Mouse (Mus musculus): Measurements from ENCODE around the gene Zbtb48. TPM values are rescaled to one million over a fixed set of nuclear protein-coding genes. Genes with fewer than 3 reads are reported as not detected.

Zbtb48 gene
- polyA plus RNA-seq, 1 experiment from 2014 or later, result 25.3 TPM

- no peak overlapping the region for H3K27ac ChIP-seq
- peak; percentile 58; the same call in 1 of the 2 replicates for ATAC-seq (ENCODE audit: insufficient number of reproducible peaks, insufficient read depth, low FRiP score, low TSS enrichment)
These were observed 541 bp downstream of the Zbtb48 start for GRCm38 (mm10) chr4:152026751-152027508.

GRCm38 (mm10) chr4:152024525-152024924, 2.9 kb downstream of the Zbtb48 start:
- Histone ChIP-seq H3K4me2 (replicated peaks) (no peak overlapping the region), H3K9ac (0 out of 2 replicates have a peak overlapping the region, but pooled peaks have one; percentile 0), H3K4me1 (peaks cover 35% of the 10 kb centered on the region), H3K27ac (no peak overlapping the region), H3K9me3 (no peaks in the 10 kb centered on the region), H3K27me3 (no peaks in the 10 kb centered on the region), H3K36me3 (peaks cover 55% of the 10 kb centered on the region), H3K4me3 (no peak overlapping the region)
- no peak for ATAC-seq (ENCODE audit: insufficient number of reproducible peaks, insufficient read depth, low FRiP score, low TSS enrichment)
- WGBS, result 93% methylated on average over 11 of the region's 11 CpGs

More at GRCm38 (mm10) chr4:152026751-152027508, 541 bp downstream of the Zbtb48 start:
- peaks cover 31% of the 10 kb centered on the region for H3K36me3 ChIP-seq
- no peaks in the 10 kb centered on the region for H3K9me3 ChIP-seq
- peaks cover 38% of the 10 kb centered on the region for H3K4me1 ChIP-seq
- H3K4me3 ChIP-seq, result peak overlapping the region; percentile 60
- H3K27me3 ChIP-seq, result 0 out of 2 replicates have a peak, but pooled peaks cover 1% of the 10 kb centered on the region
- H3K9ac ChIP-seq, result peak overlapping the region; percentile 83
- 2% methylated on average over 41 of the region's 41 CpGs for WGBS
- peak overlapping the region; percentile 96 for H3K4me2 ChIP-seq (replicated peaks)

GRCm38 (mm10) chr4:152022506-152022905, 5.0 kb downstream of the Zbtb48 start:
- Histone ChIP-seq H3K36me3 (peaks cover 70% of the 10 kb centered on the region), H3K9me3 (no peaks in the 10 kb centered on the region), H3K27me3 (no peaks in the 10 kb centered on the region), H3K4me2 (replicated peaks) (no peak overlapping the region), H3K9ac (peak overlapping the region; percentile 19; the same call in 1 of the 2 replicates), H3K4me3 (no peak overlapping the region), H3K4me1 (peaks cover 24% of the 10 kb centered on the region), H3K27ac (no peak overlapping the region)
- no peak for ATAC-seq (ENCODE audit: insufficient number of reproducible peaks, insufficient read depth, low FRiP score, low TSS enrichment)
- WGBS, result 88% methylated on average over 8 of the region's 8 CpGs

DNA sequence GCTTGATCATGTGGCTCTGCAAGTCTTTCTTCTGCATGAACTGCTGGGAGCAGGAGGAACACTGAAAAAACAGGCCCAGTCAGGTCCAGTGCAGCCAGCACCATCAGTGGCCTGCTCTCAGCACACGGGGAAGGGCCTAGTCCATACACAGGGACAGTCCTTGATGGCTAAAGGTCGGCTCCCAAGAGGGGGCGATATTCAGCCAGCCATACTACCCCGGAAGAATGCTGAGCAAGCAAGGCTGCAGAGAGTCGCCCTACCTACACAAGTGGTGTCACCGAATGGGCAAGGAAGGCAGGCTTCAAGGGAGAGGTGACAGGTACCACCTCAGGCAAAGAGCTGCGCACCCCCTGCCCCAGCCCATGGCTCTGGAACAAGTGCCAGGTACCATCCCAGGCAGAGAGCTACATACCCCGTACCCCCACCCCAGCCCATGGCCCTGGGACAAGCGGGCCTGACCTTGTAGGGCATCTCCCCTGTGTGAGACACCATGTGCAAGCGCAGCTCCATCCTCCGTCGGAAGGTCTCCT, 5.8 kb downstream of the Zbtb48 start:
- H3K4me1 ChIP-seq, result peaks cover 20% of the 10 kb centered on the region
- peaks cover 70% of the 10 kb centered on the region for H3K36me3 ChIP-seq
- WGBS, result 74% methylated on average over 12 of the region's 12 CpGs
- no peak overlapping the region for H3K4me2 ChIP-seq (replicated peaks)
- no peak overlapping the region for H3K9ac ChIP-seq
- H3K27me3 ChIP-seq, result no peaks in the 10 kb centered on the region
- no peak for ATAC-seq (ENCODE audit: insufficient number of reproducible peaks, insufficient read depth, low FRiP score, low TSS enrichment)
- no peak overlapping the region for H3K27ac ChIP-seq
- H3K9me3 ChIP-seq, result no peaks in the 10 kb centered on the region
- H3K4me3 ChIP-seq, result no peak overlapping the region

GRCm38 (mm10) chr4:152020024-152020423, 7.4 kb downstream of the Zbtb48 start:
- Histone ChIP-seq H3K9me3 (no peaks in the 10 kb centered on the region), H3K27ac (no peak overlapping the region), H3K4me1 (peaks cover 5% of the 10 kb centered on the region), H3K4me2 (replicated peaks) (no peak overlapping the region), H3K4me3 (no peak overlapping the region), H3K36me3 (peaks cover 82% of the 10 kb centered on the region), H3K9ac (no peak overlapping the region), H3K27me3 (no peaks in the 10 kb centered on the region)
- ATAC-seq (ENCODE audit: insufficient number of reproducible peaks, insufficient read depth, low FRiP score, low TSS enrichment), result no peak
- 91% methylated on average over 21 of the region's 21 CpGs for WGBS

DNA sequence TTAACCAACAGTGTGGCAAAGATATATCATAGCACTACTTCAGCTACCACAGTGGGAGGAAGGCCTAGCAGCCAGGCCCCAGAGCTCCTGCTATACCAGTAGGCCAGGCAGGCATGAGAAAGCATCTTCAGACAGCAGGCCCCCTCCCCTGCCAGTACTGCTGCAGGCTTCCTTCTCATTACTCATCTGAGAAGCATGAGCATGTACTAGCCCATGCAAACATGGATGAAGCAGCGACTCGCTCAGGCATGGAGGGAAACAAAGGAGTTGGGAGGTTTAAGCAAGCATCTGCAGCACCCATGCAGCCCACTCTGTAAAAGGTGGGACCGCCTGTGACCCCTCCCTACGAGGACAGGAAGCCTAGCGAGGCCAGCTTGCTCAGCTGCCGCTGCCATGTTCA, 8.4 kb downstream of the Zbtb48 start:
- H3K4me1 ChIP-seq, result no peaks in the 10 kb centered on the region
- ATAC-seq (ENCODE audit: insufficient number of reproducible peaks, insufficient read depth, low FRiP score, low TSS enrichment), result no peak
- H3K4me2 ChIP-seq (replicated peaks), result no peak overlapping the region
- WGBS, result 82% methylated on average over 6 of the region's 6 CpGs
- no peaks in the 10 kb centered on the region for H3K9me3 ChIP-seq
- H3K27ac ChIP-seq, result no peak overlapping the region
- peaks cover 81% of the 10 kb centered on the region for H3K36me3 ChIP-seq
- no peak overlapping the region for H3K9ac ChIP-seq
- H3K4me3 ChIP-seq, result no peak overlapping the region
- H3K27me3 ChIP-seq, result no peaks in the 10 kb centered on the region

DNA sequence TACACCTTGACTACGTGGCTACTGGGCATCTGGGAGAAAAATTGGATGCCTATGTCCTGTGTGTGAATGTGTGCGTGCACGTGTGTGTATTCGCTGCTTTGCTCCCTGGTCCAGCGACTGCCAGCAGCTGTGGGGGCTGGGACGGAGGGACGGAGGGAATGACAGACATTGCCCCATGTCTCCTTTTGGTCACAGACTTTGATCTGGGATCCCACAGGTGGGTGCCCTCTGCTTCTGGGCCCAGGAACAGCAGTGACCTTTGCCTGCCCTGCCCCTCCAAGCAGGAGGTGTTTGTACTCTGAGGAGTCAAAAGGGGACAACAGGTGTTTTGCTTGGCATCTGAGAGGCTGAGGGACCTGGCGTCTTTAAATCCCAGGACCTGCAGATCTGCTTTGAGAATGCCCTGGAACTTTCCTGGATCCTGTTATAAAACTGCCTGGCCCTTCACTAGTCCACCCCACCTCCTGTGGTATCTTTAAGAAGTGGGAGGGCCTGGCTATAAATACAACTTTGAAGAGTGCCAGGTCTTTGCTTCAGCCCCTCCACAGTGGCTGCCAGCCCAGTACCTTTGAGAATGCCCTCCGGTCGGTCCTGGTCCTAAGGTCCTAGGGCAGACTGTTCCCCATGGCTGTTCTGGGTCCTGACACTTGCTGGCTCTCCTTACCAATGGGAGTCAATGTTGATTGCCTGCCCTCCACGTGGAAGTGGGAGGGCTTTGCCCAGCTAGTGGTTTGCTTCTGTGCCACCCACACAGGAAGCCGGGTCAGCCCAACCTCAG, 14.2 kb downstream of the Zbtb48 start:
- ATAC-seq (ENCODE audit: insufficient number of reproducible peaks, insufficient read depth, low FRiP score, low TSS enrichment), result no peak
- H3K4me2 ChIP-seq (replicated peaks), result no peak overlapping the region
- 87% methylated on average over 12 of the region's 12 CpGs for WGBS
- H3K36me3 ChIP-seq, result peaks cover 32% of the 10 kb centered on the region
- H3K27me3 ChIP-seq, result peaks cover 5% of the 10 kb centered on the region; the same call in 1 of the 2 replicates
- H3K4me3 ChIP-seq, result no peak overlapping the region
- no peaks in the 10 kb centered on the region for H3K9me3 ChIP-seq
- no peak overlapping the region for H3K27ac ChIP-seq
- peaks cover 22% of the 10 kb centered on the region for H3K4me1 ChIP-seq
- no peak overlapping the region for H3K9ac ChIP-seq

DNA sequence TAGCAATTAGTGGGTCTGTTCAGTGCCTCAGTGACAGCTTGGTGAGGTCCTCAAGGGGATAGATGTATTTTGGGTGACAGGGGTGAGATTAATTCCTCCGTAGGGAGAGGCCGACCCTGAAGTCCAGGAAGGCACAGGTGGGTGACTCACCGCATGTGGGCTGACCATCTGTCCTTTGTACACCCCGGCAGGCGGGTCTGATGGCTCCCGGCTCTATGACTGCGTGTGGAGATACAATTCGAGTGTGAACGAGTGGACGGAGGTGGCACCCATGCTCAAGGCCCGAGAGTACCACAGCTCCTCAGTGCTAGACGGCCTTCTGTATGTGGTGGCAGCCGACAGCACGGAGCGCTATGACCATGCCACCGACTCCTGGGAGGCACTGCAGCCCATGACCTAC, 15.4 kb downstream of the Zbtb48 start:
- Histone ChIP-seq H3K27ac (no peak overlapping the region), H3K4me3 (no peak overlapping the region), H3K9ac (no peak overlapping the region), H3K4me2 (replicated peaks) (no peak overlapping the region), H3K9me3 (no peaks in the 10 kb centered on the region), H3K27me3 (peaks cover 11% of the 10 kb centered on the region), H3K36me3 (peaks cover 29% of the 10 kb centered on the region), H3K4me1 (peaks cover 33% of the 10 kb centered on the region)
- ATAC-seq (ENCODE audit: insufficient number of reproducible peaks, insufficient read depth, low FRiP score, low TSS enrichment), result no peak
- WGBS, result 90% methylated on average over 16 of the region's 16 CpGs

GRCm38 (mm10) chr4:152011171-152011760, 16.2 kb downstream of the Zbtb48 start:
- peak overlapping the region; percentile 45 for H3K9ac ChIP-seq
- peaks cover 29% of the 10 kb centered on the region for H3K36me3 ChIP-seq
- no peak overlapping the region for H3K27ac ChIP-seq
- H3K4me2 ChIP-seq (replicated peaks), result peak overlapping the region; percentile 100
- ATAC-seq (ENCODE audit: insufficient number of reproducible peaks, insufficient read depth, low FRiP score, low TSS enrichment), result no peak
- H3K27me3 ChIP-seq, result peaks cover 18% of the 10 kb centered on the region
- H3K9me3 ChIP-seq, result no peaks in the 10 kb centered on the region
- H3K4me1 ChIP-seq, result peaks cover 34% of the 10 kb centered on the region
- peak overlapping the region; percentile 67 for H3K4me3 ChIP-seq
- 72% methylated on average over 8 of the region's 8 CpGs for WGBS

DNA sequence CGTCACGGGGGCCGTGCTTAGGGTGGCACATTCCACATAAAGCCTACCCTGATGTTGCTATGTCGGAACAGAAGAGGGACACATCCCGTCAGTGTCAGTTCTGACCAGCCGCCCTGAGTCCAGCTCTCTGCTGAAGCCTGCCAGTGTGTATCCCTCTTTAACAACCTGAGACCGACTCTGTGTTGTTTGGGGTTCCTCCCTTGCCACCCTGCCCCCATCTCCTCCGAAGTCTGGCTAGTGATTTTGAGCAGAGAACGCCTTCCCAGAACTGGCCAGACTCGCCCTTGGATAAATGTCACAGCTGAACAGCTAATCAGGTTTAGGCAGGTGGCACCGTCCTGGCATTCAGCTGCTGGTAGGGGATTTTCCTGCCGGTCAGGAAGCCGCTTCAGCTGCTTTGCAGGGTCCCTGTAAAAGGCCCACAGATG, 16.8 kb downstream of the Zbtb48 start:
- Histone ChIP-seq H3K4me1 (peaks cover 34% of the 10 kb centered on the region), H3K9me3 (no peaks in the 10 kb centered on the region), H3K27me3 (peaks cover 18% of the 10 kb centered on the region), H3K4me2 (replicated peaks) (peak overlapping the region; percentile 100), H3K4me3 (peak overlapping the region; percentile 67), H3K27ac (no peak overlapping the region), H3K9ac (peak overlapping the region; percentile 45), H3K36me3 (peaks cover 24% of the 10 kb centered on the region)
- ATAC-seq (ENCODE audit: insufficient number of reproducible peaks, insufficient read depth, low FRiP score, low TSS enrichment), result no peak
- WGBS, result 5% methylated on average over 13 of the region's 13 CpGs

DNA sequence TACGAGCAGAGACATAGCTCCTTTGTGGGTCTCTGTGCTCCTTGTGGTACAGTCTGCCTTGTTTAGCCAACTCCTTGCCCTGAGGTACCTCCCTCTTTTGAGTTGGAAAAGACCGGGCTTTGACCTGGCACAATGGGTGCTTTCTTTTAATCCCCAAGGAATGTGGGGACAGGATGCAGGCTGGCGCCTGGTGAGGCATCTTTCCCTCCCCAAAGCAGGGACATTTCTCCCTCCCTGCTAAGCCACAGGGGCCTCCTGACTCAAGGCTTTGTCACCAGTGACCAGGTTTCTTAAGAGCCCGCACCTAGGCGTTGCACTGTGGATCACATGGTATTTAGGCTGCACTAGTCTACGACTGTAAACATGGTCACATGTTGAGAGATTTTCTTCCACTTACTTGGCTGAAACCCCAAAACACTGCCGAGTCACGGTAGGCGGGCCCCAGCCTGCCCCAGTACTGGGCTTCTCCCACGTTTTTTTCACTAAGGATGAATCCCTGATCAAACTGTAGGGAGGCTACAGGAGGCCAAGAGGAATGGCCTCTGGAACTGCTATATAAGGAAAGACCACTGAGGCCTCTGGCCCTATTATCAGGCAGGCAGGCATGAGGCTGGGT, 17.3 kb downstream of the Zbtb48 start:
- Histone ChIP-seq H3K4me3 (peak overlapping the region; percentile 67), H3K9me3 (no peaks in the 10 kb centered on the region), H3K36me3 (peaks cover 19% of the 10 kb centered on the region; the same call in 1 of the 2 replicates), H3K4me1 (peaks cover 34% of the 10 kb centered on the region), H3K9ac (peak overlapping the region; percentile 59), H3K4me2 (replicated peaks) (peak overlapping the region; percentile 100), H3K27ac (no peak overlapping the region), H3K27me3 (peaks cover 18% of the 10 kb centered on the region)
- WGBS, result under 1% methylated on average over 10 of the region's 10 CpGs
- 0 out of 2 replicates have a peak, but pooled peaks have one; percentile 24 for ATAC-seq (ENCODE audit: insufficient number of reproducible peaks, insufficient read depth, low FRiP score, low TSS enrichment)

Measured in embryonic facial prominence, embryonic 12.5 days (tissue).